Mouse (Mus musculus): Measurements from ENCODE around the gene Gm20388. TPM values are rescaled to one million over a fixed set of nuclear protein-coding genes. Genes with fewer than 3 reads are reported as not detected.

Gm20388 gene
- polyA plus RNA-seq, 1 experiment: 23.9 TPM

- TF ChIP-seq POLR2A (IDR thresholded peaks at IDR 0.05; ENCODE audit: extremely low read depth, insufficient read depth, low read length): no peak
- no peak for TF ChIP-seq CTCF (IDR thresholded peaks at IDR 0.05; ENCODE audit: extremely low read depth, insufficient read depth, low read length)
- Histone ChIP-seq H3K4me3 (ENCODE audit: insufficient read depth, low read length) (no peak overlapping the region), H3K4me1 (ENCODE audit: control insufficient read depth, insufficient read depth, low read length) (peaks cover 13% of the 10 kb centered on the region), H3K27ac (ENCODE audit: insufficient read depth, low read length) (no peak overlapping the region)
Measured at GRCm38 (mm10) chr8:120421638-120422037, 511.0 kb downstream of the Gm20388 start.

- Histone ChIP-seq H3K4me3 (ENCODE audit: insufficient read depth, low read length) (no peak overlapping the region), H3K4me1 (ENCODE audit: control insufficient read depth, insufficient read depth, low read length) (peaks cover 16% of the 10 kb centered on the region), H3K27ac (ENCODE audit: insufficient read depth, low read length) (no peak overlapping the region)
- no peak for TF ChIP-seq CTCF (IDR thresholded peaks at IDR 0.05; ENCODE audit: extremely low read depth, insufficient read depth, low read length)
Measured at GRCm38 (mm10) chr8:120422236-120422635, 511.6 kb downstream of the Gm20388 start.

- no peak overlapping the region for H3K4me3 ChIP-seq (ENCODE audit: insufficient read depth, low read length)
- no peak for TF ChIP-seq POLR2A (IDR thresholded peaks at IDR 0.05; ENCODE audit: extremely low read depth, insufficient read depth, low read length)
- peaks cover 19% of the 10 kb centered on the region for H3K4me1 ChIP-seq (ENCODE audit: control insufficient read depth, insufficient read depth, low read length)
- no peak overlapping the region for H3K27ac ChIP-seq (ENCODE audit: insufficient read depth, low read length)
Measured at GRCm38 (mm10) chr8:120423576-120423975, 512.9 kb downstream of the Gm20388 start.

- H3K4me3 ChIP-seq (ENCODE audit: insufficient read depth, low read length): no peak overlapping the region
- H3K4me1 ChIP-seq (ENCODE audit: control insufficient read depth, insufficient read depth, low read length): peaks cover 15% of the 10 kb centered on the region
- TF ChIP-seq POLR2A (IDR thresholded peaks at IDR 0.05; ENCODE audit: extremely low read depth, insufficient read depth, low read length) (no peak), CTCF (IDR thresholded peaks at IDR 0.05; ENCODE audit: extremely low read depth, insufficient read depth, low read length) (no peak)
- H3K27ac ChIP-seq (ENCODE audit: insufficient read depth, low read length): no peak overlapping the region
Measured at GRCm38 (mm10) chr8:120424829-120425198, 514.2 kb downstream of the Gm20388 start.

- H3K4me1 ChIP-seq (ENCODE audit: control insufficient read depth, insufficient read depth, low read length): peaks cover 15% of the 10 kb centered on the region
- no peak overlapping the region for H3K4me3 ChIP-seq (ENCODE audit: insufficient read depth, low read length)
- no peak overlapping the region for H3K27ac ChIP-seq (ENCODE audit: insufficient read depth, low read length)
- TF ChIP-seq CTCF (IDR thresholded peaks at IDR 0.05; ENCODE audit: extremely low read depth, insufficient read depth, low read length) (no peak), POLR2A (IDR thresholded peaks at IDR 0.05; ENCODE audit: extremely low read depth, insufficient read depth, low read length) (no peak)
Measured at GRCm38 (mm10) chr8:120425199-120425941, 514.7 kb downstream of the Gm20388 start.

- no peak overlapping the region for H3K4me3 ChIP-seq (ENCODE audit: insufficient read depth, low read length)
- no peak overlapping the region for H3K27ac ChIP-seq (ENCODE audit: insufficient read depth, low read length)
- TF ChIP-seq POLR2A (IDR thresholded peaks at IDR 0.05; ENCODE audit: extremely low read depth, insufficient read depth, low read length) (no peak), CTCF (IDR thresholded peaks at IDR 0.05; ENCODE audit: extremely low read depth, insufficient read depth, low read length) (no peak)
- peaks cover 15% of the 10 kb centered on the region for H3K4me1 ChIP-seq (ENCODE audit: control insufficient read depth, insufficient read depth, low read length)
Measured at GRCm38 (mm10) chr8:120426105-120426504, 515.5 kb downstream of the Gm20388 start.

GRCm38 (mm10) chr8:120426622-120427385, 516.2 kb downstream of the Gm20388 start:
- peak overlapping the region; percentile 15; the same call in 1 of the 2 replicates for H3K27ac ChIP-seq (ENCODE audit: insufficient read depth, low read length)
- TF ChIP-seq POLR2A (IDR thresholded peaks at IDR 0.05; ENCODE audit: extremely low read depth, insufficient read depth, low read length) (no peak), CTCF (IDR thresholded peaks at IDR 0.05; ENCODE audit: extremely low read depth, insufficient read depth, low read length) (no peak)
- peaks cover 15% of the 10 kb centered on the region for H3K4me1 ChIP-seq (ENCODE audit: control insufficient read depth, insufficient read depth, low read length)

GRCm38 (mm10) chr8:120428492-120428891, 517.9 kb downstream of the Gm20388 start:
- H3K27ac ChIP-seq (ENCODE audit: insufficient read depth, low read length): no peak overlapping the region
- no peak overlapping the region for H3K4me3 ChIP-seq (ENCODE audit: insufficient read depth, low read length)
- TF ChIP-seq CTCF (IDR thresholded peaks at IDR 0.05; ENCODE audit: extremely low read depth, insufficient read depth, low read length) (no peak), POLR2A (IDR thresholded peaks at IDR 0.05; ENCODE audit: extremely low read depth, insufficient read depth, low read length) (no peak)
- peaks cover 15% of the 10 kb centered on the region for H3K4me1 ChIP-seq (ENCODE audit: control insufficient read depth, insufficient read depth, low read length)

More at GRCm38 (mm10) chr8:120426622-120427385, 516.2 kb downstream of the Gm20388 start:
- H3K4me3 ChIP-seq (ENCODE audit: insufficient read depth, low read length): no peak overlapping the region

GRCm38 (mm10) chr8:120429116-120429515, 518.5 kb downstream of the Gm20388 start:
- Histone ChIP-seq H3K27ac (ENCODE audit: insufficient read depth, low read length) (no peak overlapping the region), H3K4me3 (ENCODE audit: insufficient read depth, low read length) (no peak overlapping the region), H3K4me1 (ENCODE audit: control insufficient read depth, insufficient read depth, low read length) (peaks cover 15% of the 10 kb centered on the region)
- TF ChIP-seq POLR2A (IDR thresholded peaks at IDR 0.05; ENCODE audit: extremely low read depth, insufficient read depth, low read length): no peak
- no peak for TF ChIP-seq CTCF (IDR thresholded peaks at IDR 0.05; ENCODE audit: extremely low read depth, insufficient read depth, low read length)

GRCm38 (mm10) chr8:120431042-120431441, 520.4 kb downstream of the Gm20388 start:
- TF ChIP-seq POLR2A (IDR thresholded peaks at IDR 0.05; ENCODE audit: extremely low read depth, insufficient read depth, low read length) (no peak), CTCF (IDR thresholded peaks at IDR 0.05; ENCODE audit: extremely low read depth, insufficient read depth, low read length) (no peak)
- H3K4me3 ChIP-seq (ENCODE audit: insufficient read depth, low read length): no peak overlapping the region
- no peak overlapping the region for H3K27ac ChIP-seq (ENCODE audit: insufficient read depth, low read length)
- H3K4me1 ChIP-seq (ENCODE audit: control insufficient read depth, insufficient read depth, low read length): peaks cover 8% of the 10 kb centered on the region

Data from cortical plate, adult 2 months (tissue).